Mouse (Mus musculus) layer of hippocampus, adult 11-12 months (tissue): ENCODE measurements around the gene Cfap57.
"Not testable (repeated sequence)": the region's sequence is repeated elsewhere in the genome, so short reads cannot be mapped to it uniquely, and the experiment has no call there.

ENCODE experiments used
- DNase-seq: peaks from one replicate; pipeline ENCODE4 v3.0.0; 2022; ENCODE audit warnings: low spot score

Gene Cfap57

DNA sequence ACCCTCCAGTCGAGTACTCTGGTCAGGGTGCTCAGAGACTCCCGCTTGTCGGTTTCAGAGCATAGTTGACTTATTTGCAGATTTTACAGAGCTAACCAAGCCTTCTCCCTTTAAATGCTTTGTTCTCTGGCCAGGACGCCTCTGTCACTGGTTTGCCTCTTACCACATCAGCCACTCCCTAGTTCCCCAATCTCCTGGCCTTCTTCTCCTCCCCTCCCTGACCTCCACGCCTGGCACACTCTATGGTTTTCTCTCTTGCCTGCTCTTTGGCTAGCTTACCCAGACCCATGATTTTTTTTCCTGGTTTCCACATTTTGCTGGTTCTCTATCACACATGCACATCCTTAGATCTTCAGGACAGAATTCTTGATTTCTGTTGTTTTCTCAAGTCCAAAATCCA is 102.4 kb downstream of the Cfap57 start:
- DNase-seq: no peak

GRCm38 (mm10) chr4:118517497-118518146 is 103.0 kb downstream of the Cfap57 start:
- DNase-seq: no peak

DNA sequence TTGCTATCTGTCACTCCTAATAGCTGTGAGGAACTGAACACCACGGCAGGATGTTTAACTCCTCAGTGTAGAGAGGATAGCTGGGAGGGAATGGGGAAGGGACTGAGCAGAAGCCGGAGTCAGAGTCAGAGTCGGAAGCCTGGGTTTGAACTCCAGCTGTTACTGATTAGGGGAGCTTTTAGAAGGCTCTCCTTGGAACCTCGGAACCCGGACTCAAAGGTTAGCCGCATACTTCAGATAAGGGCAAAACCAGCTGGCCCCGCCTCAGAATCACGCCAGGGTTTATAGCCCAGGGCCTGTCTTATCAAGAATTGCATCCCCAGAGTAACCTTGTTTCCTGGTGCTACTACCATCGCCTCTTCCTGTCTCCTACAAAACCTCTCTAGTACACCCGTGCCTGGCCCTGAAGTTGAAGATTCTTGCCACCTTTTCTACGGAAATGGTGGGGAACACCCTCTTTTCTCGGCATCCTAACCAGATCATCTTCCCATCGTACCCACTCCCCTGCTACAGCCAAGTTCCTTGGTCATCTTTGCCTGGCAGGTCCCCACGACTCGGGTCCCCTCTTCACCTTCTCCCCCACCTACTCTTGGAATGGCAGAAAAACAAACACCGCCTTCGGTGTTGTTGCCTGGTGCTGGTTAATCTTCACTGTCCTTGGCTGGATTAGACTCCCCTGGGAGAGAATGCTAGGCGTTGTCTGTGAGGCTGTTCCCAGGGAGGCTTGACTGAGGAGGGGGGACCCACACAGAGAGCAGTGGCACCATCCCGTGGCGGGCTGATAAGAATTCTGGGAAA is 103.7 kb downstream of the Cfap57 start:
- no peak for DNase-seq

GRCm38 (mm10) chr4:118509050-118509449 is 111.5 kb downstream of the Cfap57 start:
- no peak for DNase-seq

DNA sequence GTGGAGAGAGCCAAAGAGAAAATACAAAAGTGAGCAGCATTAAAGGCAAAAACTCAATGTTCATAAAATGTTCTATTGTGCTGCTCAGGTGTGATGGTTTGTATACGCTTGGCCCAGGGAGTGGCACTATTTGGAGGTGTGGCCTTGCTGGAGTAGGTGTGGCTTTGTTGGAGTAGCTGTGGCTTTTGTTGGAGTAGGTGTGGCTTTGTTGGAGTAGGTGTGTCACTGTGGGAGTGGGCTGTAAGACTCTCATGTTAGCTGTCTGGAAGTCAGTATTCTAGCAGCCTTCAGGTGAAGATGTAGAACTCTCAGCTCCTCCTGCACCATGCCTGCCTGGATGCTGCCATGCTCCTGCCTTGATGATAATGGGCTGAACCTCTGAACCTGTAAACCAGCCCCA is 113.4 kb downstream of the Cfap57 start:
- DNase-seq: not testable (repeated sequence)

- DNase-seq: no peak
Observed at GRCm38 (mm10) chr4:118505551-118505950, 115.0 kb downstream of the Cfap57 start.
